Mouse (Mus musculus) G1E (cell line): ENCODE data around the gene Cdkn1b.

Experiments used
- CTCF ChIP-seq: IDR thresholded peaks from 2 replicates; pipeline ENCODE4 v1.5.1; 2012; ENCODE audit warnings: low read depth, low read length, inconsistent platforms, mixed read lengths
- GATA1 ChIP-seq: IDR thresholded peaks from 2 replicates; pipeline ENCODE4 v1.6.1; 2012; ENCODE audit warnings: borderline replicate concordance, low read length, inconsistent platforms, mixed read lengths
- TAL1 ChIP-seq: conservative IDR thresholded peaks from 2 replicates; pipeline ENCODE4 v1.6.1; 2012; ENCODE audit warnings: low read depth, low read length, inconsistent platforms, mixed read lengths

GRCm38 (mm10) chr6:134962518-134962893, 42.3 kb downstream of the Cdkn1b start:
- TF ChIP-seq GATA1, result no peak
- no peak for TF ChIP-seq CTCF
- TF ChIP-seq TAL1, result no peak
